Mouse (Mus musculus) adrenal gland (tissue): Measurements from ENCODE around the gene R3hdm2.

ENCODE experiments used
- intact Hi-C: fragments of 180-260 bp; cut with DNase I; formaldehyde crosslinking; loops from one replicate; pipeline ENCODE4 v1.15.1; 2025

R3hdm2 gene

GRCm38 (mm10) chr10:127490160-127491127, 110.3 kb downstream of the R3hdm2 start:
- intact Hi-C loops, result no loop called here

- intact Hi-C loops, result no loop called here
Observed at GRCm38 (mm10) chr10:127491128-127491512, 111.0 kb downstream of the R3hdm2 start.

GRCm38 (mm10) chr10:127492118-127492517, 112.0 kb downstream of the R3hdm2 start:
- intact Hi-C loops, result no loop called here

- intact Hi-C loops, result no loop called here
Observed at GRCm38 (mm10) chr10:127496156-127496555, 116.0 kb downstream of the R3hdm2 start.

- intact Hi-C loops, result no loop called here
Observed at GRCm38 (mm10) chr10:127499516-127499915, 119.4 kb downstream of the R3hdm2 start.

GRCm38 (mm10) chr10:127500042-127500441, 119.9 kb downstream of the R3hdm2 start:
- intact Hi-C loops, result no loop called here

- intact Hi-C loops, result no loop called here
Observed at GRCm38 (mm10) chr10:127500894-127501893, 121.1 kb downstream of the R3hdm2 start, which contains the start of gene Stac3. Gene Stac3 (plus strand): TSS chr10:127501686.

GRCm38 (mm10) chr10:127508239-127508638, 128.1 kb downstream of the R3hdm2 start:
- intact Hi-C loops, result loop anchor here (1.0 kb wide), 1 partner anchor 30 kb away; no protein-coding TSS in a partner anchor

GRCm38 (mm10) chr10:127509051-127509836, 129.1 kb downstream of the R3hdm2 start:
- intact Hi-C loops, result no loop called here

- intact Hi-C loops, result no loop called here
Observed at GRCm38 (mm10) chr10:127509837-127510701, 129.9 kb downstream of the R3hdm2 start.

- intact Hi-C loops, result no loop called here
Observed at GRCm38 (mm10) chr10:127510895-127511617, 130.9 kb downstream of the R3hdm2 start.

GRCm38 (mm10) chr10:127511634-127512306, 131.6 kb downstream of the R3hdm2 start:
- intact Hi-C loops, result no loop called here

GRCm38 (mm10) chr10:127512307-127512666, 132.2 kb downstream of the R3hdm2 start:
- intact Hi-C loops, result no loop called here

GRCm38 (mm10) chr10:127512813-127513212, 132.7 kb downstream of the R3hdm2 start:
- intact Hi-C loops, result loop anchor here (1.0 kb wide), 1 partner anchor 21 kb away; the partner anchor contains the start of gene Nxph4

GRCm38 (mm10) chr10:127513501-127514091, 133.5 kb downstream of the R3hdm2 start:
- intact Hi-C loops, result loop anchor here (1.0 kb wide), 1 partner anchor 21 kb away; the partner anchor contains the start of gene Nxph4

- intact Hi-C loops, result no loop called here
Observed at GRCm38 (mm10) chr10:127514111-127514698, 134.1 kb downstream of the R3hdm2 start.

- intact Hi-C loops, result no loop called here
Observed at GRCm38 (mm10) chr10:127514764-127515163, 134.6 kb downstream of the R3hdm2 start, which contains the start of gene Ndufa4l2. Gene Ndufa4l2 (plus strand): TSS chr10:127514967.
